Mouse (Mus musculus) frontal cortex, postnatal 10 days (tissue): Measurements from ENCODE around the gene Olfr1338.
"Not testable (repeated sequence)": the region's sequence is repeated elsewhere in the genome, so short reads cannot be mapped to it uniquely, and the experiment has no call there.

ENCODE experiments used
- DNase-seq, 2 experiments: peaks; one replicate each; pipeline ENCODE4 v3.0.0; 2022; ENCODE audit warnings: low spot score in 2 of 2, mixed read lengths in 1 of 2

Olfr1338 gene

DNA sequence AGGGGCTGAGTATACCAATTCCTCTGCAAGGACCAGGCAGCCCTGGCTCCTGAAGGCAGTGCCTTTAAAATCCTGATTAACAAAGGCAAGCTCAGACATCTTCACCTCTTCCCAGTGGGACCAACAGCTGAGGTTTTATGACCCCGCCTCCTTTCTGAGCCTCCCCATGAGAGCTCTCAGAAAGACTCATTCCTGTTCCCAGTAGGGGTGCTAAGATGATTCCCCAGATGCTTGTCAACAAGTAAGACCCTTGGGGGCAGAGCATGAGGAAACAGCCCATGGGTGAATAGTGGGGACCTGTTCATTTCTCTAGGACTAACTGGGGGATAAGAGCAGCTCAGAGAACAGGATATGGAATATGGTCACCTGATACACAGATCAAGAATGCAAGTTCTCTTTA, at the start of gene Olfr1338:
Gene Olfr1338 (minus strand): TSS at position 101 of the 400 bp plus-strand sequence.
- DNase-seq: no peak

- DNase-seq: not testable (repeated sequence)
Measured at GRCm38 (mm10) chr4:118792796-118793195, 34.3 kb upstream of the Olfr1338 start.

- DNase-seq: no peak
Measured at GRCm38 (mm10) chr4:118782486-118782885, 23.9 kb upstream of the Olfr1338 start, which contains the start of gene Olfr1337. Gene Olfr1337, minus strand, starts transcription at chr4:118782586.

DNA sequence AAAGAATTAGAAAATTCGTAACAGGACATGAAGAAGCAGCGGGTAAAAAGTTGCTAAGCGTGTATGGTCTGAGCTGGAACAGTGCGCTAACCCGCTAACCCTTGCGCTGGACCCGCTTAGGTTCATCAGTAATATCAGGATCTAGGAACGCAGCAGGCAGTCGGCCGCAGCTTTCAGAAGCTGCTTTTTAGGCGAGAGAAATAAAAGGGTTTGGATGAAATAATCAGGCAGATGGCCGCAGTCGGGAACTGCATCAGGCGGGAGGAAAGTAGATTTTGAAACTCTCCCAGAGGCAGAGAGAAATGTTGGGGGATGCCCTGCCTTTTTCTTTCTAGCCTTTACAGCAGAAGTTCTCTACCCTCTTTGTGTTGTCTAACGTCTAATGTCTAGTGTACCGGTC, 16.7 kb downstream of the Olfr1338 start:
- no peak for DNase-seq

DNA sequence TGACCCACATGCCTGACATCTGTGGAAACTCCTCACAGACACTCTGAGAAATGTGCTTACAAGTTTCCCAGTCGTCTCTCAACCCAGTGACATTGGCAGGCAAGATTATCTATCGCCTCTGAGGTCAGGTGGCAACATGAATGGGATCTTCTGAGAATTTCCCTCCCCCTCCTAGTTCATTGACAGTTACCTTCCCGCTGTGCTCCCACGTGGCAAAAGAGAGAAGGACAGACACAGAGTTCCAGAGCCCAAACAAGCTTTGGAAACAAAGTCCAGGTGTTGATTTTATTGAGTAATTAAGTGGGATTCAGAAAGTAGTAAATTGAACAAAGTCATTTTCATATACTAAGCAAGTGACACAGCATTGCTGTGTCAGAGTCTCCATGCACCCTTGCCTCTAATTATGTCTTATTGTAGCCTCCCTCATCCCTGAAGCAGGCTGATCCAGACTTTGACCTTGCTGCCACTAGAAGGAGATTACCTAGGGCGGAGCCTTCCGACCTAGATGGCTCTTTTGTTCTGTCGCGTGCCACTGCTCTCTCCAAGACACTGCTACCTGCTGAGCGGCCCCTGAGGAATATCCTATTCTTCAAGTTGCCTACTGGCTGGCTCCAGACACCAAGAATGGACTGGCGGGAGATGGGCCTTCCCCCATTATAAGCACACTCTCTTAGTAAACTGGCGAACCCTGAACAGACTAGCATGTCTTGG, 17.4 kb downstream of the Olfr1338 start:
- DNase-seq: no peak

DNA sequence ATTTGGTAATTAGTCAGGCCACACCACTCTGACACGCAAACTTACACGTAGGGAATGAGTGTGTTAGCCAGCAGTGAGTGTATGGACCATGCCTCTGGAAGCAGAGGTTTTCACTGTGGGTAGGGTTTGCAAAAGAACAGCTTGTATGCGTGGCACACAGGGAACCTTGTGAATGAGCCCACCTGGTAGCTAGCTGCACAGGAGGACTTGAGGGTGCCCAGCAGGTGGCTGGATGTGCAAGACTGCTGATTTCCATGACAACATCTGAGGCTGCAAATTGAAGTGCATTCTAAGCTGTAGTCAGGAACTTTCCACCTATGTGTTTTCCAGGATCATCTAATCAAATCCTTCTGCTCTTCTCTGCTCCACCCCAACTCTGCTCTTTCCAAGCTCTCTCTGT, 19.0 kb downstream of the Olfr1338 start:
- DNase-seq: no peak

- DNase-seq: no peak
Measured at GRCm38 (mm10) chr4:118731875-118732274, 26.7 kb downstream of the Olfr1338 start, which contains the start of gene Olfr1339. Gene Olfr1339, plus strand, starts transcription at chr4:118732175.

GRCm38 (mm10) chr4:118721742-118722483, 36.6 kb downstream of the Olfr1338 start:
- no peak for DNase-seq

DNA sequence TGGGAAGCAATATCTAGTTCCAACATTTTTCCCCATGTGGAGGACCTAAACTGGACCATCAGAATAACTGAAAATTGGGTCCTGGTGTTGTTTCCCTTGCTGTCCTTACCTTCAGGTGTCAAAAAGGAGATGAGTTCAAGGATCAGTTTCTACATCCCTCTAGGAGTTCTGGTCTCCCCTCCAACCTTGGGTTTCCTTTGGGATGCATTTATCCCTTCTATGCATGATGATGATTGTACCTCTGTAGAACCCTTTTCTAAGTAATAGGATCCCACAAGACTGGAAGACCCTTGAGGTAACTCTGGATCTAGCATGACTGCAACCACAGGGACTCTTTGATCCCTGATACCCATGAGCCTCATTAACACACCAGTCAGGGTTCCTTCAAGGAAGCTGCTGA, 38.7 kb downstream of the Olfr1338 start, which contains the start of gene Olfr1340:
Gene Olfr1340 (plus strand): TSS at position 301 of the 400 bp plus-strand sequence.
- DNase-seq: no peak

GRCm38 (mm10) chr4:118711656-118712055, 46.9 kb downstream of the Olfr1338 start:
- DNase-seq: no peak

DNA sequence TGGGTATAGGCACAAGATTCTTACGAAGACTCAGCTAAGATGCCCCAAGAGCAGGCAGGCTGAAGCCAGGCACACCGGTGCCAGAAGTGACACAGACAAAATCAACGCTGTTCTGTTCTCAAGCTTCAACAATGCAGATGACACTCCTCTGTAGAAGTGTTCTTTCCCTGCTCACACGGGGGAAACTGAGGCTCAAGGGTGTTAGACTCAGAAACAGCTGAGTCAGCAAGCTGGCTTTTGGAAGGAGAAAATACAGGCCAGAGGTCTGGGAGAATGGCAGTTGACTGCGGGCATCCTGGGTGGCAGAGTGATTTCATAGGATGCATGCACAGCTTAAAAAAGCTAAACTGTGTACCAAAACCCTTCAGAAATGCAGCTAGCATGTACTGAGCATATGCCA, 50.5 kb downstream of the Olfr1338 start:
- no peak for DNase-seq

GRCm38 (mm10) chr4:118703223-118703622, 55.3 kb downstream of the Olfr1338 start, which contains the start of gene Olfr1341:
Gene Olfr1341, plus strand, starts transcription at chr4:118703523.
- no peak for DNase-seq
